Mouse (Mus musculus): ENCODE data around the gene Ltbp3. TPM values are rescaled to one million over a fixed set of nuclear protein-coding genes. Genes with fewer than 3 reads are reported as not detected.
A peak's percentile ranks its signal among the peaks of the same experiment; 100 is the strongest.

Ltbp3 gene
- polyA plus RNA-seq, 1 experiment from 2014 or later, result 1.4 TPM

DNA sequence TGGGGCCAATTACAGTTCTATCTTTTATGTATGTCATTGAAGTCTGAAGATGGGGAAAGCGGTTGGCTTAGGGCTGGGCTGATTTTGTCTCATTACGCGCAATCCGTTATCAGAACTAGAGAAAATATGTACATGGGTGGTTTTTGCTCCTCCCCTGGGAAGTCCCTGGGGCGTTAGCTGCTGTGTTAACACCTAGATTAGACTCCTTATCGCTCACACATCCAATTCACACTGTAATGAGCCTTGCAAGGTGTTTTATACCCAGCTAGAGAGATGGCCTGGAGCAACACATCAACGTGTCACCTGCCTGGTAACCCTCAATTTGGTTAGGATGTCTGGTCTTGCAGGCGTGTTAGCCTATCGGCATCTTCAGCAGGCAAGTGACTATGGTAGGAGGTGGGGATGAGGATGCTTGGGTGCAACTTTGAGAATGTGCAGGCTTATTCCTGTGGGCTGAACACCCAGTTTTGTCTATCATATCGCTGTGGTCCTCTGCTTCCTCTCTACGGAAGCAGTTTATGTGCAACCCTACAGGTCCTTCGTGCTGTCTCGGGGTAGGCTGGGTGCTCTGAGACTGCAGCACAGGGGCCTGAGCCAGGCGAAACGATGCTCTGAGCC lies 13.6 kb upstream of the Ltbp3 start:
- TF ChIP-seq CTCF (IDR thresholded peaks at IDR 0.05; ENCODE audit: low read depth) (no peak), EP300 (IDR thresholded peaks at IDR 0.05; ENCODE audit: low read depth) (peak; percentile 89)
- H3K4me3 ChIP-seq (ENCODE audit: low read depth, low read length), result peak overlapping the region; percentile 84
- H3K9ac ChIP-seq (replicated peaks), result peak overlapping the region; percentile 88
- ATAC-seq (peak; percentile 22), DNase-seq (peak; percentile 51)
- peak overlapping the region; percentile 91 for H3K4me2 ChIP-seq (ENCODE audit: low read depth, low read length)
- H3K27ac ChIP-seq (ENCODE audit: low read depth), result peak overlapping the region; percentile 92
- WGBS (ENCODE audit: insufficient replicate concordance), result 29% methylated on average over 15 of the region's 15 CpGs
- H3K27me3 ChIP-seq (ENCODE audit: insufficient read depth, low read length), result no peaks in the 10 kb centered on the region
- peaks cover 9% of the 10 kb centered on the region for H3K36me3 ChIP-seq (replicated peaks; ENCODE audit: insufficient read depth, low read length)
- no peaks in the 10 kb centered on the region for H3K9me3 ChIP-seq (ENCODE audit: low read length)
- peaks cover 43% of the 10 kb centered on the region for H3K4me1 ChIP-seq (ENCODE audit: insufficient read depth)

DNA sequence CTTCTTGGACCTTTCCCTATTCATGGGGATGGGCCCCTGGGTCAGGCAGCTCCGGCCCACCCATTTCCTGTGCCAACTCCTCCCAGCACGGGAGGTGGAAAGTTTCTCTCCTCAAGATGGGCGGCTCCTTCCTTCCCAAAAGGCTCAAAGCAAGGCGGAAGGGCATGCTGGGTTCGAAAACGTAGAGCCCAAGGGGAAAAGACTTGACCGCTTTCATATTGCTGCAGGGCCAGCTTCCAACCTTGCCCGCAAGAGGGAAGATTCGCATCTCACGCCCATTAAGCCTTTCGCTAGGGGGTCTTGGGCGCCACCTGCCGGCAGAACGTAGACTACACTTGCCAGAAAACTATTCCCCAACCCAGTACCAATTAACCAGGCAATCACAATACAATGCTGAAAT lies 13.0 kb upstream of the Ltbp3 start:
- peak overlapping the region; percentile 88 for H3K9ac ChIP-seq (replicated peaks)
- ATAC-seq, result peak; percentile 12; the same call in 1 of the 2 replicates
- TF ChIP-seq CTCF (IDR thresholded peaks at IDR 0.05; ENCODE audit: low read depth) (peak; percentile 99), EP300 (IDR thresholded peaks at IDR 0.05; ENCODE audit: low read depth) (no peak; the same call in 1 of the 2 replicates)

DNA sequence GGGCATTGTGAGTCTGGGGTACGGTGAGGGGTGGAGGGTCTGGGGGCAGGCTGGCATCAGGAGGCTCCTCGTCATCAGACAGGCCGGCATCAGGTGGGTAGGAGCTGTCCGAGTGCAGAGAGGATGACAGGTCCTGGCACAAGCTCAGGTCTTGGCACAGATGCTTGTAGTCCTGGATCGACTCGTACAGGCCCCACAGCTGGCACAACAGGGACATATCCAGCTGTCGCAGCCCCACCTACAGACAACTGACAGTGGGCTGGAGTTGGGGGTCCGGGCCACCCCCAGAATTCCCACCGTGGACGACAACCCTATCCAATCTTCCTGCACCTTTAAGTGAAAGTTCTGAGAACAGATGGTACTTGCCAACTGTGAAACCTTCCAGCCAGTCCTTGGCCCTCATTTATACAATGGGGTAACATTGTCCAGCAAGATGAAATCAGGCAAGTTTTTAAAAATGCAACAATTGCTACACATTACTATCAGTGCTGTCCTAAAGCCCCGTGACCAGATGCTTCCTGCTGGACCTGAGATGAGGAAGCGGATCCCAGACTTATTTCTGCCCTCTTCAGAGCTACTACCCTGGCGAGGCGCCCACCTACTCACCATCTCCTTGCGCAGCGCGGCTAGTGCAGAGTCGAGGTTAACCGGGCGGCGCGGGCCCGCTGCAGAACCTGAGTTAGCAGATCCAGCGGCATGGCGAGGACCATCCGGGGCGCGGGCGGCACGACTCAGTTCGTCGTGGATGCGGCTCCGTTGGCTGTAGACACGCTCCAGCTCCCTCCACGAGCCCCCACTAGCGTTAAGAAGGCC lies 11.9 kb upstream of the Ltbp3 start:
- Histone ChIP-seq H3K4me2 (ENCODE audit: low read depth, low read length) (peak overlapping the region; percentile 91), H3K4me1 (ENCODE audit: insufficient read depth) (peaks cover 44% of the 10 kb centered on the region), H3K9me3 (ENCODE audit: low read length) (no peaks in the 10 kb centered on the region), H3K9ac (replicated peaks) (peak overlapping the region; percentile 88), H3K4me3 (ENCODE audit: low read depth, low read length) (peak overlapping the region; percentile 84), H3K27ac (ENCODE audit: low read depth) (peak overlapping the region; percentile 92), H3K27me3 (ENCODE audit: insufficient read depth, low read length) (no peaks in the 10 kb centered on the region), H3K36me3 (replicated peaks; ENCODE audit: insufficient read depth, low read length) (no peaks in the 10 kb centered on the region; the same call in none of the 2 replicates)
- WGBS (ENCODE audit: insufficient replicate concordance), result 9% methylated on average over 37 of the region's 37 CpGs
- DNase-seq (peak; percentile 62), ATAC-seq (no peak)
- no peak for TF ChIP-seq CTCF (IDR thresholded peaks at IDR 0.05; ENCODE audit: low read depth)
- TF ChIP-seq EP300 (IDR thresholded peaks at IDR 0.05; ENCODE audit: low read depth), result no peak

More for the DNA sequence above, 13.0 kb upstream of the Ltbp3 start:
- peaks cover 44% of the 10 kb centered on the region for H3K4me1 ChIP-seq (ENCODE audit: insufficient read depth)
- peaks cover 3% of the 10 kb centered on the region for H3K36me3 ChIP-seq (replicated peaks; ENCODE audit: insufficient read depth, low read length)
- peak overlapping the region; percentile 92 for H3K27ac ChIP-seq (ENCODE audit: low read depth)
- H3K27me3 ChIP-seq (ENCODE audit: insufficient read depth, low read length), result no peaks in the 10 kb centered on the region
- H3K4me3 ChIP-seq (ENCODE audit: low read depth, low read length), result peak overlapping the region; percentile 84
- peak; percentile 93 for DNase-seq
- H3K4me2 ChIP-seq (ENCODE audit: low read depth, low read length), result peak overlapping the region; percentile 91
- no peaks in the 10 kb centered on the region for H3K9me3 ChIP-seq (ENCODE audit: low read length)
- 1% methylated on average over 14 of the region's 14 CpGs for WGBS (ENCODE audit: insufficient replicate concordance)

DNA sequence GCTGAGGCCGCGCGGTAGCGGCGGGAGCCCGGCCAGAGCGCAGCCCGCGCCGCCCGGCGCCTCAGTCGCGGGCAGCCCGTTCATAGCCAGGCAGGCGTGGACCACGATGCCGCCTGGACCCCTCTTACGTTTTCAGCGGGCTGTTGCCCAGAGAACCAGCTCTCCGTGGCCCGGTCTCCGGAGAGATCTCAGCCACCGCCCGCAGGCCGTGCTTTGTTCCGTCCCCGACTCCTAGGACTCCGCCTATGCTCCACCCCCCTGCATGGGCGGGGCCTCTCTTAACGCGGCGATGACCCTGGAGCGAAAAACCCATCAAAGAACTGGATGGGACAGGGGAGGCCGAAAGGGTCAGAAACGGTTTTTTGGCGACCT lies 11.3 kb upstream of the Ltbp3 start, which contains the start of gene Fam89b:
Gene Fam89b (minus strand): TSS at position 210 of the 372 bp plus-strand sequence.
- H3K9ac ChIP-seq (replicated peaks), result peak within 1 kb of the TSS; percentile 88
- no peaks in the 10 kb centered on the region for H3K27me3 ChIP-seq (ENCODE audit: insufficient read depth, low read length)
- peak; percentile 40 for ATAC-seq
- H3K36me3 ChIP-seq (replicated peaks; ENCODE audit: insufficient read depth, low read length), result no peaks in the 10 kb centered on the region; the same call in none of the 2 replicates
- DNase-seq, result peak; percentile 93
- peak within 1 kb of the TSS; percentile 92 for H3K27ac ChIP-seq (ENCODE audit: low read depth)
- H3K4me3 ChIP-seq (ENCODE audit: low read depth, low read length), result peak within 1 kb of the TSS; percentile 84
- no peak for TF ChIP-seq EP300 (IDR thresholded peaks at IDR 0.05; ENCODE audit: low read depth)
- TF ChIP-seq CTCF (IDR thresholded peaks at IDR 0.05; ENCODE audit: low read depth), result no peak
- peaks cover 40% of the 10 kb centered on the region for H3K4me1 ChIP-seq (ENCODE audit: insufficient read depth)
- H3K4me2 ChIP-seq (ENCODE audit: low read depth, low read length), result peak within 1 kb of the TSS; percentile 91
- WGBS (ENCODE audit: insufficient replicate concordance), result 1% methylated on average over 34 of the region's 37 CpGs
- H3K9me3 ChIP-seq (ENCODE audit: low read length), result no peaks in the 10 kb centered on the region

DNA sequence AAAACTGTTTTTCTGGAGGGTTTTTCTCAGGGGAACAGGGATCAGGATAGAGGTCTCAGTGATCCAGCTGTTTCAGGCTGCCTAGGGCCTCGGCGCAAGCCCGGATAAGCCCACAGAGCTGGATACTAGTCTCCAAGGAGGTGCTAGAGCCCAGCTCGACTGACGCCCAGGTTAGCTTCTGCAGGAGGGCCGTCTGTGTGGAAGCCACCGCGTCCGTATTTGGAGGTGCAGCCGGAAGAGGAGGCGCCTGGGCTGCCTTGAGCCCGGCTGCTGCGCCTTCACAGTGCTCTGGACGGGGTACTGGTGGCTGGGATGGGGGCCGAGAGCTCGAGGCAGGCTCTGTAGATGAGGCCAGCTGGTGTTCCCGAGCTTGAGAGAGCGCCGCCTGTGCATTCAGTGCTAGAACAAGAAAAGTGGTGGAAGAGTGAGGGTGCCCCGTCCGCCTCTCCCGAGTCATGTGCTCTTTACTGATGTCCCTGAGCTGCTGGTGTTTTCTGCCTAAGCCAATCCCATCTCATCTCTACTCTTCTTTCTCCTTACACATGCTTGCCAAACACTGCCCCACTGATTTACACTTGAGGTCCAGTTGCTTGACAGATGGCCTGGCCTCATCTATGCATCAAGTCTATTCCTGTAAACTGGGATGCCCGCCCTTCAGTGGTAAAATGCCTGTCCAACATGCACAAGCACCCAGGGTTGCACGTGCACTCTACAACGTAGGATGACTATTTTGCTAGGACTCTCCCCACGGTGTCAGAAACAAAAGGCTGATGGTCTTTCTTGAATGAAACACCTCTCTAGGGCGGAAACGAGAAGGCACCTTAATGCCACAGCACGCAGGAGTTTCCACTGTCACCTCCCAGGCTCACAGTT lies 10.2 kb upstream of the Ltbp3 start:
- peak overlapping the region; percentile 62 for H3K4me3 ChIP-seq (ENCODE audit: low read depth, low read length)
- DNase-seq, result no peak
- H3K27me3 ChIP-seq (ENCODE audit: insufficient read depth, low read length), result no peaks in the 10 kb centered on the region
- TF ChIP-seq CTCF (IDR thresholded peaks at IDR 0.05; ENCODE audit: low read depth), result no peak
- 75% methylated on average over 29 of the region's 29 CpGs for WGBS (ENCODE audit: insufficient replicate concordance)
- peak overlapping the region; percentile 95 for H3K4me2 ChIP-seq (ENCODE audit: low read depth, low read length)
- no peak for ATAC-seq
- H3K9me3 ChIP-seq (ENCODE audit: low read length), result no peaks in the 10 kb centered on the region
- peak overlapping the region; percentile 67 for H3K9ac ChIP-seq (replicated peaks)
- H3K27ac ChIP-seq (ENCODE audit: low read depth), result no peak overlapping the region
- peaks cover 40% of the 10 kb centered on the region for H3K4me1 ChIP-seq (ENCODE audit: insufficient read depth)
- no peaks in the 10 kb centered on the region; the same call in 1 of the 2 replicates for H3K36me3 ChIP-seq (replicated peaks; ENCODE audit: insufficient read depth, low read length)

All from liver, postnatal 0 days (tissue).